ENCODE assay signal across 13 mouse cellular contexts in genomic region chr1:121447216-121447615, GRCm38 (mm10).
"Had no signal": no experiment of that assay in that cellular context is flagged by ENCODE, and none has a peak within 500 bp of the region (broad histone marks: within the 10 kb centered on the region; RNA-seq: fewer than 3 reads in every experiment).

No protein-coding gene starts in this region.

- ATAC-seq: liver, postnatal 0 days; lung, postnatal 0 days; midbrain, embryonic 13.5 days; midbrain, embryonic 15.5 days had no signal

- DNase-seq: liver, embryonic 13.5 days; liver, postnatal 0 days; lung, adult 2 months; lung, postnatal 14 days; lung, postnatal 36 days; right cerebral cortex, postnatal 25 days; right cerebral cortex, postnatal 4 days; spleen, adult 18-20 months; thymus, adult 2 months; thymus, postnatal 25 days had no signal
